Mouse (Mus musculus) liver, embryonic 14.5 days (tissue): ENCODE results near the gene Gm28036. TPM values are rescaled to one million over a fixed set of nuclear protein-coding genes. Genes with fewer than 3 reads are reported as not detected.

Experiments
- ATAC-seq: fragments of 200-750 bp; cut with Nextera tagmentation; 2 replicates; pipeline ENCODE4 v1.8.0; 2017; ENCODE audit warnings: moderate number of reproducible peaks, mild to moderate bottlenecking, moderate library complexity; ENCODE audit not compliant: insufficient read depth
- DNase-seq, 3 experiments: peaks; one replicate each; pipeline ENCODE4 v3.0.0-alpha.2; 2012 to 2013; ENCODE audit warnings: low read depth in 3 of 3, low spot score in 3 of 3
- H3K27ac ChIP-seq: fragments of 300-500 bp; sonication (generic); 2 replicates; pipeline ENCODE4 v1.5.1; 2014; ENCODE audit warnings: moderate library complexity, mild to moderate bottlenecking, control low read depth, inconsistent platforms
- H3K27me3 ChIP-seq: fragments of 300-500 bp; sonication (generic); 2 replicates; pipeline ENCODE4 v1.6.1; 2014; ENCODE audit warnings: mild to moderate bottlenecking, low read length, moderate library complexity; ENCODE audit not compliant: control insufficient read depth, insufficient read depth
- H3K36me3 ChIP-seq: fragments of 300-500 bp; sonication (generic); replicated peaks from 2 replicates; pipeline ENCODE4 v1.6.1; 2014; ENCODE audit warnings: low read depth; ENCODE audit not compliant: control insufficient read depth, insufficient read depth
- H3K4me1 ChIP-seq, 2 experiments: fragments of 200-500 bp in 1 of 2; fragments of 300-500 bp in 1 of 2; sonication (generic) in 1 of 2; replicated peaks; 2 replicates each; pipeline ENCODE4 v1.6.1; 2012 to 2014; ENCODE audit warnings: antibody characterized with exemption in 1 of 2, inconsistent platforms in 1 of 2, low read length in 1 of 2; ENCODE audit not compliant: control insufficient read depth in 2 of 2, insufficient read depth in 2 of 2
- H3K4me2 ChIP-seq: fragments of 300-500 bp; sonication (generic); 2 replicates; pipeline ENCODE4 v1.6.1; 2014; ENCODE audit warnings: low read depth, mild to moderate bottlenecking, control low read depth, moderate library complexity
- H3K4me3 ChIP-seq, 2 experiments: fragments of 200-500 bp in 1 of 2; fragments of 300-500 bp in 1 of 2; sonication (generic) in 1 of 2; 2 replicates each; pipeline ENCODE4 v1.5.1; 2012 to 2014; ENCODE audit warnings: low read depth in 2 of 2, low read length in 2 of 2, mild to moderate bottlenecking in 2 of 2, control low read depth in 1 of 2, inconsistent platforms in 1 of 2, moderate library complexity in 1 of 2; ENCODE audit not compliant: insufficient read depth in 1 of 2
- H3K9ac ChIP-seq: fragments of 300-500 bp; sonication (generic); replicated peaks from 2 replicates; pipeline ENCODE4 v1.6.1; 2014; ENCODE audit warnings: mild to moderate bottlenecking, control low read depth, moderate library complexity
- H3K9me3 ChIP-seq: fragments of 300-500 bp; sonication (generic); 2 replicates; pipeline ENCODE4 v1.6.1; 2016; ENCODE audit warnings: low read length, mixed read lengths; ENCODE audit not compliant: control insufficient read depth
- CTCF ChIP-seq: IDR thresholded peaks from 2 replicates; pipeline ENCODE4 v1.5.1; 2016; ENCODE audit warnings: antibody characterized with exemption, low read depth, control low read depth
- EP300 ChIP-seq: IDR thresholded peaks from 2 replicates; pipeline ENCODE4 v1.6.1; 2016; ENCODE audit warnings: antibody characterized with exemption, low read depth
- WGBS: fragments of 180-500 bp; shearing (Covaris S2); extraction: QIAGEN DNeasy Blood & Tissue Kit; methylation state at CpG from one replicate; pipeline ENCODE4 v1.1.7; 2014; ENCODE audit not compliant: insufficient replicate concordance; 5-methylcytosine and 5-hydroxymethylcytosine counted together
- polyA plus RNA-seq, 2 experiments: library from polyadenylated mRNA; depleted of rRNA in 1 of 2; stranded (reverse) in 1 of 2; unstranded in 1 of 2; fragments of >200 nt; fragmentation: Nextera tagmentation in 1 of 2; extraction: Ambion mirVana in 1 of 2; gene quantifications; 2 replicates each; pipeline versions ENCODE4 v1.2.1 to v1.2.3; 2012 to 2014

Gm28036 gene
- polyA plus RNA-seq, 2 experiments = 1.9 to 5.5 TPM

- TF ChIP-seq CTCF (no peak), EP300 (no peak)
- H3K4me1 ChIP-seq = no peaks in the 10 kb centered on the region
- H3K4me3 ChIP-seq = no peak overlapping the region
- no peaks in the 10 kb centered on the region for H3K9me3 ChIP-seq
- no peak for ATAC-seq
- no peak overlapping the region for H3K9ac ChIP-seq
- H3K27ac ChIP-seq = no peak overlapping the region
- 75% methylated on average over 7 of the region's 7 CpGs for WGBS
- no peak overlapping the region for H3K4me2 ChIP-seq
- no peaks in the 10 kb centered on the region for H3K27me3 ChIP-seq
- peaks cover 45% of the 10 kb centered on the region for H3K36me3 ChIP-seq
- no peak for DNase-seq
Measured at GRCm38 (mm10) chr2:156077461-156077860, 49.4 kb downstream of the Gm28036 start.

- Histone ChIP-seq H3K9ac (no peak overlapping the region), H3K36me3 (peaks cover 45% of the 10 kb centered on the region), H3K4me2 (no peak overlapping the region), H3K27me3 (no peaks in the 10 kb centered on the region), H3K27ac (no peak overlapping the region), H3K4me1 (no peaks in the 10 kb centered on the region), H3K9me3 (no peaks in the 10 kb centered on the region), H3K4me3 (no peak overlapping the region)
- DNase-seq = no peak
- no peak for ATAC-seq
- 92% methylated on average over 15 of the region's 15 CpGs for WGBS
- no peak for TF ChIP-seq EP300
- TF ChIP-seq CTCF = no peak
Measured at GRCm38 (mm10) chr2:156073725-156074124, 53.2 kb downstream of the Gm28036 start.

- Histone ChIP-seq H3K27ac (no peak overlapping the region), H3K36me3 (peaks cover 25% of the 10 kb centered on the region), H3K9me3 (no peaks in the 10 kb centered on the region), H3K27me3 (no peaks in the 10 kb centered on the region), H3K4me3 (no peak overlapping the region), H3K9ac (no peak overlapping the region), H3K4me2 (no peak overlapping the region), H3K4me1 (peaks cover 0 to 2% of the 10 kb centered on the region in 2 experiments; a peak in 2 of 4 replicates)
- DNase-seq (no peak), ATAC-seq (no peak)
- TF ChIP-seq EP300 (no peak), CTCF (no peak)
- WGBS = 87% methylated on average over 10 of the region's 10 CpGs
Measured at GRCm38 (mm10) chr2:156071236-156071635, 55.7 kb downstream of the Gm28036 start.

- Histone ChIP-seq H3K9me3 (no peaks in the 10 kb centered on the region), H3K27me3 (no peaks in the 10 kb centered on the region), H3K36me3 (peaks cover 1% of the 10 kb centered on the region; the same call in 1 of the 2 replicates), H3K4me1 (peaks cover 3 to 9% of the 10 kb centered on the region in 2 experiments; a peak in 3 of 4 replicates), H3K4me3 (no peak overlapping the region), H3K27ac (no peak overlapping the region), H3K4me2 (no peak overlapping the region), H3K9ac (no peak overlapping the region)
- DNase-seq (no peak), ATAC-seq (no peak)
- WGBS = 80% methylated on average over 10 of the region's 10 CpGs
- TF ChIP-seq EP300 = no peak
- no peak for TF ChIP-seq CTCF
Measured at GRCm38 (mm10) chr2:156067916-156068315, 59.0 kb downstream of the Gm28036 start.

- no peak overlapping the region for H3K27ac ChIP-seq
- H3K9ac ChIP-seq = peak overlapping the region; percentile 47
- H3K27me3 ChIP-seq = no peaks in the 10 kb centered on the region
- 37% methylated on average over 10 of the region's 10 CpGs for WGBS
- H3K4me2 ChIP-seq = peak overlapping the region; percentile 86
- no peak for TF ChIP-seq EP300
- no peak for TF ChIP-seq CTCF
- peaks cover 3 to 9% of the 10 kb centered on the region in 2 experiments; a peak in 3 of 4 replicates for H3K4me1 ChIP-seq
- no peaks in the 10 kb centered on the region for H3K36me3 ChIP-seq
- ATAC-seq (no peak), DNase-seq (no peak)
- H3K9me3 ChIP-seq = no peaks in the 10 kb centered on the region
- peak overlapping the region in 1 of 2 experiments; percentile 82; a peak in 2 of 4 replicates for H3K4me3 ChIP-seq
Measured at GRCm38 (mm10) chr2:156066126-156066525, 60.8 kb downstream of the Gm28036 start.
